Mouse (Mus musculus) lung, postnatal 0 days (tissue): Measurements from ENCODE around the gene E2f2.

Source experiments
- CTCF ChIP-seq: IDR thresholded peaks from 2 replicates; pipeline ENCODE4 v1.5.1; 2016; ENCODE audit warnings: antibody characterized with exemption, mild to moderate bottlenecking
- EP300 ChIP-seq: IDR thresholded peaks from 2 replicates; pipeline ENCODE4 v1.6.1; 2016; ENCODE audit warnings: antibody characterized with exemption, mild to moderate bottlenecking, control low read depth

- TF ChIP-seq CTCF: no peak
- no peak for TF ChIP-seq EP300
Observed at GRCm38 (mm10) chr4:136204775-136205174, 32.6 kb downstream of the E2f2 start.
